Mouse (Mus musculus): Measurements from ENCODE around the gene Slc43a2.
A peak's percentile ranks its signal among the peaks of the same experiment; 100 is the strongest.

The Slc43a2 gene

GRCm38 (mm10) chr11:75531469-75532242, at the start of gene Slc43a2:
Slc43a2 (plus strand) TSS chr11:75531694.
- DNase-seq: peak; percentile 98

GRCm38 (mm10) chr11:75486192-75486591, 45.3 kb upstream of the Slc43a2 start:
- DNase-seq: no peak

- peak; percentile 98 for DNase-seq
Observed at GRCm38 (mm10) chr11:75486601-75487285, 44.8 kb upstream of the Slc43a2 start, which contains the start of gene Prpf8. Prpf8 (plus strand) TSS chr11:75486816.

- DNase-seq: no peak
Observed at GRCm38 (mm10) chr11:75487496-75487895, 44.0 kb upstream of the Slc43a2 start.

- no peak for DNase-seq
Observed at GRCm38 (mm10) chr11:75494296-75495049, 37.0 kb upstream of the Slc43a2 start.

GRCm38 (mm10) chr11:75498126-75498525, 33.4 kb upstream of the Slc43a2 start:
- no peak for DNase-seq

- DNase-seq: no peak
Observed at GRCm38 (mm10) chr11:75508162-75508561, 23.3 kb upstream of the Slc43a2 start.

GRCm38 (mm10) chr11:75508904-75509303, 22.6 kb upstream of the Slc43a2 start:
- DNase-seq: peak; percentile 37

GRCm38 (mm10) chr11:75509741-75510626, 21.5 kb upstream of the Slc43a2 start, which contains the start of gene Rilp:
Rilp (plus strand) TSS chr11:75510094.
- DNase-seq: peak; percentile 99

GRCm38 (mm10) chr11:75510627-75510993, 20.9 kb upstream of the Slc43a2 start:
- peak; percentile 92 for DNase-seq

- no peak for DNase-seq
Observed at GRCm38 (mm10) chr11:75511213-75511612, 20.3 kb upstream of the Slc43a2 start.

- DNase-seq: no peak
Observed at GRCm38 (mm10) chr11:75512301-75513018, 19.0 kb upstream of the Slc43a2 start.

- peak; percentile 65 for DNase-seq
Observed at GRCm38 (mm10) chr11:75513336-75513735, 18.2 kb upstream of the Slc43a2 start, which contains the start of gene Scarf1. Scarf1 (plus strand) TSS chr11:75513540.

GRCm38 (mm10) chr11:75515186-75515585, 16.3 kb upstream of the Slc43a2 start:
- DNase-seq: no peak

- DNase-seq: no peak
Observed at GRCm38 (mm10) chr11:75519834-75520633, 11.5 kb upstream of the Slc43a2 start.

GRCm38 (mm10) chr11:75521609-75522008, 9.9 kb upstream of the Slc43a2 start:
- DNase-seq: no peak

- DNase-seq: no peak
Observed at GRCm38 (mm10) chr11:75522793-75523192, 8.7 kb upstream of the Slc43a2 start.

- DNase-seq: no peak
Observed at GRCm38 (mm10) chr11:75525531-75526125, 5.9 kb upstream of the Slc43a2 start.

GRCm38 (mm10) chr11:75526943-75527342, 4.6 kb upstream of the Slc43a2 start:
- no peak for DNase-seq

- DNase-seq: no peak
Observed at GRCm38 (mm10) chr11:75529771-75530170, 1.7 kb upstream of the Slc43a2 start.
